Mouse (Mus musculus) lung, postnatal 25 days (tissue): Measurements from ENCODE around the gene Pard3b.
A peak's percentile ranks its signal among the peaks of the same experiment; 100 is the strongest.

ENCODE experiments used
- DNase-seq: peaks from one replicate; pipeline ENCODE4 v3.0.0; 2022; ENCODE audit warnings: low spot score

The Pard3b gene

GRCm38 (mm10) chr1:61638347-61639111, at the start of gene Pard3b:
Pard3b (plus strand) TSS chr1:61638824.
- peak; percentile 64 for DNase-seq

- DNase-seq = no peak
Measured at GRCm38 (mm10) chr1:61616176-61616575, 22.4 kb upstream of the Pard3b start.

GRCm38 (mm10) chr1:61620651-61621050, 18.0 kb upstream of the Pard3b start:
- no peak for DNase-seq

- DNase-seq = peak; percentile 37
Measured at GRCm38 (mm10) chr1:61629857-61630256, 8.8 kb upstream of the Pard3b start.

GRCm38 (mm10) chr1:61639114-61640093, 780 bp downstream of the Pard3b start:
- DNase-seq = peak; percentile 35

GRCm38 (mm10) chr1:61641880-61642279, 3.3 kb downstream of the Pard3b start:
- DNase-seq = peak; percentile 26

- DNase-seq = no peak
Measured at GRCm38 (mm10) chr1:61645062-61645461, 6.4 kb downstream of the Pard3b start.

- DNase-seq = no peak
Measured at GRCm38 (mm10) chr1:61649964-61650363, 11.3 kb downstream of the Pard3b start.

- DNase-seq = no peak
Measured at GRCm38 (mm10) chr1:61651454-61652271, 13.0 kb downstream of the Pard3b start.

- DNase-seq = no peak
Measured at GRCm38 (mm10) chr1:61657760-61658159, 19.1 kb downstream of the Pard3b start.

- no peak for DNase-seq
Measured at GRCm38 (mm10) chr1:61659931-61660330, 21.3 kb downstream of the Pard3b start.

GRCm38 (mm10) chr1:61685221-61685814, 46.7 kb downstream of the Pard3b start:
- no peak for DNase-seq

- no peak for DNase-seq
Measured at GRCm38 (mm10) chr1:61685921-61686320, 47.3 kb downstream of the Pard3b start.

GRCm38 (mm10) chr1:61688301-61688700, 49.7 kb downstream of the Pard3b start:
- no peak for DNase-seq

- DNase-seq = no peak
Measured at GRCm38 (mm10) chr1:61698462-61699218, 60.0 kb downstream of the Pard3b start.

GRCm38 (mm10) chr1:61709812-61710211, 71.2 kb downstream of the Pard3b start:
- no peak for DNase-seq

GRCm38 (mm10) chr1:61711523-61711922, 72.9 kb downstream of the Pard3b start:
- DNase-seq = no peak

GRCm38 (mm10) chr1:61729654-61730053, 91.0 kb downstream of the Pard3b start:
- no peak for DNase-seq

GRCm38 (mm10) chr1:61736550-61736949, 97.9 kb downstream of the Pard3b start:
- no peak for DNase-seq

GRCm38 (mm10) chr1:61742831-61743230, 104.2 kb downstream of the Pard3b start:
- no peak for DNase-seq

GRCm38 (mm10) chr1:61747481-61747880, 108.9 kb downstream of the Pard3b start:
- no peak for DNase-seq
